Mouse (Mus musculus) kidney, postnatal 25 days (tissue): ENCODE results near the gene Tfap2d.

Experiments
- DNase-seq, 2 experiments: peaks; one replicate each; pipeline ENCODE4 v3.0.0; 2021; ENCODE audit warnings: mixed read lengths in 2 of 2

Gene Tfap2d

DNA sequence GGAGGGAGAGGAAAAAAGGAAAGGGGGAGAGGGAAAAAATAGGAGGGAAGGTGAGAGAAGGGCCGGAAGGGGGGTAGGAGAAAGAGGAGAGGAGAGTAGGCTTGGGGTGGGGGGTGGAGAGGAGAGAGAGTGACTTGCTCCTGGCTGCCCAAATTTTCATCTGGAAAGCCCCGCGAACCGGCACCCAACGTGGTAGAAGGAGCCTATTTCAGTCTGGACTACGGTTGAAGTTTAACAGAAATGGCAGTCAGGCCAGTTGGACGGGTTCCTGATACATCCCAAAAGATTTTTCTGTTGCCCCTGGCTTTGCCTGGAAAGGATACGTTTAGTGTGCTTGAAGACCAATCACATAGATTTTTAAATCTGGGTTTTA lies 108.2 kb downstream of the Tfap2d start:
- peak; percentile 71 to 84 for DNase-seq

DNA sequence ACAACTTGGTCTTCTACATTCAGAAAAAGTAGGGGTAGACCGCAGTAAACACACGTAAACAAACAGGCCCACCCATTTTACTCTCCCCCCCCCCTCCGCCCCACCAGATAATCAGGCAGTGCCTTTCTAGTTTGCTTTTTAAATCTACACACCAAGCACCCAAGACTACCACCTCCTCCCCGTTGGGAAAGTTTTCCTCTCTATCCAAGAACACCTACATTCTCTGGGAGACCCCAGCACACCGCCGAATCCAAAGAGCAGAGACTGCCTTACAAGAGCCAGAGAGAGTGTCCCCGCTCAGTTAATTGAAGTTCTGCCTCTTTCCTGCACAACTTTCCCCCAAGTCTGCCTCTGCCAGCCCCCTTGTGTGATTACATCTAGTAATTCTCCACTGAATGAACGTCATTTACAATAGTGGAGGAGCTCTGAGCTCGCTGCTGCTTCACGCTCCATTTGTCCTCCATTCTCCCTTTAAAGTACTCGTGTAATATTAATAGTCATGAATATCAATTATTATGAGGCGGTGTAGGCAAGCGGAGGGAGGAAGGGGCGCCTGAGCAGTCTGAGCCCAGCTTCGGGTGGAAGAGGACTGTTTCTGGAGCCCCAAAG lies 108.8 kb downstream of the Tfap2d start:
- peak in 1 of 2 experiments; percentile 36 for DNase-seq

GRCm38 (mm10) chr1:19212691-19213090 lies 109.9 kb downstream of the Tfap2d start:
- no peak for DNase-seq

GRCm38 (mm10) chr1:19213171-19213570 lies 110.3 kb downstream of the Tfap2d start:
- DNase-seq, result no peak

GRCm38 (mm10) chr1:19213851-19214395 lies 111.1 kb downstream of the Tfap2d start:
- peak in 1 of 2 experiments; percentile 39 for DNase-seq
